In the genomic region with DNA sequence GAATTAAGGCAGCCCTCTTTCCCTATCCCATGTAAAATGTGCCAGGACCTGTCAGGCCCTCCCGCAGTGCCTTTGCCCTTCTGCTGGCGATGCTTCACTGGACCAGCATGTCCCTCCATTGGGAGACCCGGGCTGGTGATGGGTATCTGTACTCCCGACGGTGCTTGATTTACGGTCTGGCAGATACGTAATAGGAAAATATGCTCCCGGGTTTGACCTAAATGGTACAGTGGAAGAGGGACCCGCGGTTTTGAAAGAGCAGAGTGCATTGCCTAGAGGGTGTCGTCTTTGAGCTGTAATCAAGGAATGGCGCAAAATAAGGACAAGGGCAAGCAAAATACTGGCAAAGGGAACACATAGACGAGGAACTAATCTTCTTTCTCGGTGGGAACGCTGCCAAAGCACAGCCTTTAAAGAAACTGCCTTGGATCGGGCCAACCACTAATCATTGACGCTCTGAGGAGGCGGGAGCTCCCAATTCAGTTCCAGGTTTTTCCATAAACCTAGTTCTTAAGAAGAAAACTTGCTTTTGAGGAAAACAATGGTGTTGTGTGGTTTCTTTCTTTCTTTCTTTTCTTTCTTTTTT, we compare ENCODE assay signal across 7 mouse cellular contexts. TPM values are rescaled to one million over a fixed set of nuclear protein-coding genes. Genes with fewer than 3 reads are reported as not detected.
DNase-seq lines count a peak whose midpoint lies in the region; ATAC-seq lines count a peak whose summit lies in the region.

No protein-coding gene starts in this region.

- H3K4me2 ChIP-seq in embryonic facial prominence, embryonic 14.5 days (ENCODE audit: low read depth, low read length): peak overlapping the region; percentile 87
- H3K4me2 ChIP-seq in hindbrain, embryonic 12.5 days (replicated peaks): peak overlapping the region; percentile 91

- H3K27me3 ChIP-seq in embryonic facial prominence, embryonic 14.5 days (replicated peaks; ENCODE audit: control insufficient read depth, insufficient read depth, low read length): no peaks in the 10 kb centered on the region
- peaks cover 8% of the 10 kb centered on the region; the same call in 1 of the 2 replicates for H3K27me3 ChIP-seq in hindbrain, embryonic 12.5 days

- peak overlapping the region; percentile 86 for H3K9ac ChIP-seq in embryonic facial prominence, embryonic 14.5 days (ENCODE audit: low read depth, low read length)
- H3K9ac ChIP-seq in hindbrain, embryonic 12.5 days: peak overlapping the region; percentile 87

- peak overlapping the region; percentile 35; the same call in 1 of the 2 replicates for H3K27ac ChIP-seq in embryonic facial prominence, embryonic 14.5 days (replicated peaks; ENCODE audit: low read depth, low read length)
- peak overlapping the region; percentile 52; the same call in 1 of the 2 replicates for H3K27ac ChIP-seq in hindbrain, embryonic 12.5 days

- peaks cover 8% of the 10 kb centered on the region for H3K4me1 ChIP-seq in embryonic facial prominence, embryonic 14.5 days (ENCODE audit: control insufficient read depth, insufficient read depth, low read length)
- peaks cover 17% of the 10 kb centered on the region for H3K4me1 ChIP-seq in hindbrain, embryonic 12.5 days

- WGBS in embryonic facial prominence, embryonic 14.5 days: 18% methylated on average over 18 of the region's 18 CpGs
- WGBS in hindbrain, embryonic 12.5 days: 21% methylated on average over 18 of the region's 18 CpGs

- no peaks in the 10 kb centered on the region for H3K9me3 ChIP-seq in embryonic facial prominence, embryonic 14.5 days (ENCODE audit: control insufficient read depth, low read length)
- H3K9me3 ChIP-seq in hindbrain, embryonic 12.5 days (replicated peaks): no peaks in the 10 kb centered on the region

- H3K36me3 ChIP-seq in embryonic facial prominence, embryonic 14.5 days (ENCODE audit: control insufficient read depth, insufficient read depth, low read length): no peaks in the 10 kb centered on the region
- H3K36me3 ChIP-seq in hindbrain, embryonic 12.5 days: no peaks in the 10 kb centered on the region

- peak; percentile 50 for DNase-seq in ovary, adult 18-20 months (ENCODE audit: low spot score)
- DNase-seq in ovary, postnatal 36 days (ENCODE audit: low spot score): no peak
- DNase-seq in embryonic facial prominence, embryonic 14.5 days (ENCODE audit: low spot score): no peak
- no peak for DNase-seq in thymus, postnatal 25 days
- no peak for DNase-seq in spleen, adult 18-20 months

- ATAC-seq in embryonic facial prominence, embryonic 14.5 days (ENCODE audit: low read depth): peak; percentile 70
- ATAC-seq in hindbrain, embryonic 12.5 days (ENCODE audit: low FRiP score): peak; percentile 83; the same call in 1 of the 2 replicates
- ATAC-seq in megakaryocyte progenitor cell, adult 5-6 weeks (replicated peaks; ENCODE audit: poor library complexity): peak; percentile 49

- H3K4me3 ChIP-seq in embryonic facial prominence, embryonic 14.5 days (ENCODE audit: low read depth, low read length): peak overlapping the region; percentile 87
- peak overlapping the region; percentile 96 for H3K4me3 ChIP-seq in hindbrain, embryonic 12.5 days

RNA-seq across cellular contexts. Expression of a gene that starts 0.5 kb away (rescaled TPM):
- 25.6 and 31.7 TPM in 2 replicates for polyA plus RNA-seq in embryonic facial prominence, embryonic 14.5 days (2014; fragmentation: Nextera tagmentation; extraction: Ambion mirVana)
- polyA plus RNA-seq in hindbrain, embryonic 12.5 days (2016; fragmentation: Nextera tagmentation; extraction: Ambion mirVana): 43.0 and 43.4 TPM in 2 replicates
- total RNA-seq in megakaryocyte progenitor cell, adult 5-6 weeks (2015): 16.5 and 18.6 TPM in 2 replicates
- 46.1 and 46.9 TPM in 2 replicates for total RNA-seq in megakaryocyte progenitor cell, adult 5-6 weeks (2017)
